Mouse (Mus musculus): Measurements from ENCODE around the gene Zfp235. TPM values are rescaled to one million over a fixed set of nuclear protein-coding genes. Genes with fewer than 3 reads are reported as not detected.

Gene Zfp235
- 1 to 10 TPM; 8.0 to 9.7 TPM for total RNA-seq (2023)

GRCm38 (mm10) chr7:24133996-24134828 is at the start of gene Zfp235:
Zfp235 (plus strand) TSS chr7:24134169.

GRCm38 (mm10) chr7:24112156-24112856 is 21.7 kb upstream of the Zfp235 start, which contains the start of gene Zfp112:
Zfp112 (plus strand) TSS chr7:24112314.

DNA sequence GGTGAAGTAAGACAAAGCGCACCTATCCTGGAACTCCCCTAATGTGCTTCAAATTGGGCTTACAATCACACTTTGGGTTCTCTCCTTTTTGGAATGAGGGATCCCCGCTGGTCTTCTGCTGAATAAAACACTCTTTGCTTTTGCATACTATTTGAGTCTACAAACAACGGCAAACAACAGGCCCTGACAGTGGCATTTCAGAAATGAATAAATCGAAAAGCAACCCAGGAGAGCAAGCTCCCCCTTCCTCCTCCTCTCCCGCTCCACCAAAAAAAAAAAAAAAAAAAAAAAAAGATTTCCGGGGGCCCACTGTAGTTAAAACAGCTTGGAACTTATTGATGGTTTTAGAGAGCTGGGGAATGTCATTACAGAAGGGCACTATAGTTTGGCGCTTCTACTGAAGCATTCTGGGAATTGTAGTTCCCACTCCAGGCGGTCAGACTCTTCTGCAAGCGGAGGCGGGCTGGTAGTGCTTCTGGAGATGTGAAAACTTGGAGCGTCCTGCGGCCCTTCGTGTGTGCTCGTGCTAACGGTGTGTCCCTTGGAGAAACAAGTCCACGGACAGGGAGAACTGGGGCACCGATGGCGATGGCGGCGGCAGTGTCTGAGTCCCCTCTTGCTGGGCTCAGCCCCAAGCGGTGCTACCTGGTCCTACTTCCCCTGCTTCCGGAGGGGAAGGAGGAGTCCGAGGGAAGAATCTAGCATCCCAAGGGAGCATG is 40.8 kb downstream of the Zfp235 start, which contains the start of gene Zfp114:
Gene Zfp114, plus strand, starts transcription at position 443 of the 719 bp plus-strand sequence.

Other genes starting within 250 kb of the Zfp235 start
- gene Vmn1r178, start 242.2 kb upstream of the Zfp235 start, total RNA-seq (2023): not detected
- not detected for gene Vmn1r179, start 207.2 kb upstream of the Zfp235 start, total RNA-seq (2023)
- gene Vmn1r180, start 183.5 kb upstream of the Zfp235 start, total RNA-seq (2023): not detected
- not detected for gene Vmn1r181, start 159.6 kb upstream of the Zfp235 start, total RNA-seq (2023)
- not detected for gene V1rd19, start 132.5 kb upstream of the Zfp235 start, total RNA-seq (2023)
- not detected for gene Vmn1r183, start 80.9 kb upstream of the Zfp235 start, total RNA-seq (2023)
- gene Zfp180, start 52.2 kb upstream of the Zfp235 start, total RNA-seq (2023): 10 to 100 TPM; 29.0 to 34.1 TPM
- gene Zfp112, start 21.9 kb upstream of the Zfp235 start, total RNA-seq (2023): 1 to 10 TPM; 3.0 to 3.7 TPM
- under 1 TPM in 1 of 2 experiments, not detected in 1; 0.15 TPM for gene Zfp114, start 40.9 kb downstream of the Zfp235 start, total RNA-seq (2023)
- under 1 TPM in 1 of 2 experiments, not detected in 1; 0.35 TPM for gene Zfp111, start 77.3 kb downstream of the Zfp235 start, total RNA-seq (2023)
- 1 to 10 TPM in 1 of 2 experiments, under 1 TPM in 1; 0.36 to 2.6 TPM for gene Zfp109, start 103.4 kb downstream of the Zfp235 start, total RNA-seq (2023)
- gene Zfp108, start 120.6 kb downstream of the Zfp235 start, total RNA-seq (2023): not detected
- under 1 TPM; 0.33 to 0.46 TPM for gene Zfp93, start 136.3 kb downstream of the Zfp235 start, total RNA-seq (2023)
- 10 to 100 TPM; 10.7 to 11.3 TPM for gene Zfp61, start 167.1 kb downstream of the Zfp235 start, total RNA-seq (2023)
- 10 to 100 TPM in 1 of 2 experiments, 1 to 10 TPM in 1; 6.4 to 14.3 TPM for gene Zfp94, start 182.5 kb downstream of the Zfp235 start, total RNA-seq (2023)
- not detected for gene Tescl, start 199.8 kb downstream of the Zfp235 start, total RNA-seq (2023)
- not detected for gene Lypd5, start 215.0 kb downstream of the Zfp235 start, total RNA-seq (2023)
- 1 to 10 TPM; 4.2 to 9.5 TPM for gene Kcnn4, start 236.1 kb downstream of the Zfp235 start, total RNA-seq (2023)